14 mouse cellular contexts compared by ENCODE assay signal in the genomic region with DNA sequence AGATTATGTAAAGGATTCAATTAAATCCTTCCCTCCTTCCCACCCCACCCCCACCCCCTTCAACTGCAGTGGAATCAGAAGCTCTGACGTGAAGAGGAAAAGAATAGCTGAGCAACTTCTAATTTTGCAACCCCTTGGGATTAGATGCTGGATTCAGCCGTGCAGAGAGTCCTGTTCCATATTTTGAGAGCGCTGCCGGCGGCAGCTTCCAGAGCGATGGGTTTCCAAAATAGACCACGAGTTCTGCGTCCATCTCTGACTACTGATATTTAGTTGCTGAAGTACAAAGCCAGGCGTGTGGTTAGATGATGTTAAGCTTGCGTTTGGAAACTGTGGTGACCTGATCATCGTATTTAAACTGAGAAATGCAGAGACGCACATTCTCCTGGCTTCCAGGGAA. TPM values are rescaled to one million over a fixed set of nuclear protein-coding genes. Genes with fewer than 3 reads are reported as not detected.
DNase-seq lines count a peak whose midpoint lies in the region; ATAC-seq lines count a peak whose summit lies in the region.
"Had no signal": no experiment of that assay in that cellular context is flagged by ENCODE, and none has a peak within 500 bp of the region (broad histone marks: within the 10 kb centered on the region; RNA-seq: fewer than 3 reads in every experiment).

No protein-coding gene starts in this region.

- intact Hi-C loops in heart, postnatal 36 days (cut with DNase I) = loop anchor here (5.0 kb wide), 2 partner anchors 49 to 96 kb away; no protein-coding TSS in a partner anchor

- no peaks in the 10 kb centered on the region for H3K27me3 ChIP-seq in forebrain, embryonic 15.5 days
- H3K27me3 ChIP-seq in forebrain, embryonic 13.5 days = no peaks in the 10 kb centered on the region
- H3K27me3 ChIP-seq: limb, embryonic 13.5 days had no signal

- no peak for ATAC-seq in forebrain, embryonic 15.5 days (replicated peaks)
- ATAC-seq in forebrain, embryonic 13.5 days = no peak
- no peak for ATAC-seq in CD4-positive, CD25-positive, alpha-beta regulatory T cell, adult 4 months

- DNase-seq in right cerebral cortex, adult 2 months (ENCODE audit: low spot score in 2 of 2) = peak; percentile 50 to 59
- no peak for DNase-seq in right cerebral cortex, postnatal 14 days
- DNase-seq in heart, postnatal 36 days = peak; percentile 18 to 39
- DNase-seq in kidney, adult 18-20 months = no peak
- no peak for DNase-seq in spleen, postnatal 14 days (ENCODE audit: low spot score in 2 of 2)
- DNase-seq: cerebellum, adult 11-12 months; kidney, postnatal 25 days; lung, postnatal 10 days had no signal

- WGBS in forebrain, embryonic 15.5 days = 72% methylated on average over 12 of the region's 12 CpGs
- WGBS in forebrain, embryonic 13.5 days = 76% methylated on average over 12 of the region's 12 CpGs

- H3K9me3 ChIP-seq in forebrain, embryonic 15.5 days = no peaks in the 10 kb centered on the region
- no peaks in the 10 kb centered on the region for H3K9me3 ChIP-seq in forebrain, embryonic 13.5 days (replicated peaks)
- H3K9me3 ChIP-seq: G1E; limb, embryonic 13.5 days had no signal

- 0 out of 2 replicates have a peak overlapping the region, but pooled peaks have one; percentile 51 for H3K27ac ChIP-seq in forebrain, embryonic 15.5 days (replicated peaks)
- H3K27ac ChIP-seq in forebrain, embryonic 13.5 days = no peak overlapping the region
- H3K27ac ChIP-seq: limb, embryonic 13.5 days had no signal

- peaks cover 16% of the 10 kb centered on the region for H3K4me1 ChIP-seq in forebrain, embryonic 15.5 days
- H3K4me1 ChIP-seq in forebrain, embryonic 13.5 days = 0 out of 2 replicates have a peak, but pooled peaks cover 11% of the 10 kb centered on the region
- H3K4me1 ChIP-seq: limb, embryonic 13.5 days had no signal

- H3K4me3 ChIP-seq in forebrain, embryonic 15.5 days = no peak overlapping the region
- H3K4me3 ChIP-seq in forebrain, embryonic 13.5 days = no peak overlapping the region
- H3K4me3 ChIP-seq: limb, embryonic 13.5 days; myocyte had no signal

- H3K4me2 ChIP-seq in forebrain, embryonic 15.5 days (replicated peaks) = no peak overlapping the region
- no peak overlapping the region for H3K4me2 ChIP-seq in forebrain, embryonic 13.5 days
- H3K4me2 ChIP-seq: limb, embryonic 13.5 days had no signal

- H3K9ac ChIP-seq in forebrain, embryonic 15.5 days (replicated peaks) = no peak overlapping the region
- H3K9ac ChIP-seq in forebrain, embryonic 13.5 days = no peak overlapping the region
- H3K9ac ChIP-seq: limb, embryonic 13.5 days had no signal

- no peaks in the 10 kb centered on the region for H3K36me3 ChIP-seq in forebrain, embryonic 15.5 days
- no peaks in the 10 kb centered on the region for H3K36me3 ChIP-seq in forebrain, embryonic 13.5 days (ENCODE audit: poor library complexity, severe bottlenecking)
- H3K36me3 ChIP-seq: G1E; limb, embryonic 13.5 days had no signal

RNA-seq across cellular contexts. Expression of a gene that starts 22.1 kb away (rescaled TPM):
- 13.9 and 16.8 TPM in 2 replicates for polyA plus RNA-seq in forebrain, embryonic 15.5 days (2015; fragmentation: Nextera tagmentation; extraction: Ambion mirVana)
- polyA plus RNA-seq in forebrain, embryonic 13.5 days (2015; fragmentation: Nextera tagmentation; extraction: Ambion mirVana) = 10.8 and 11.8 TPM in 2 replicates
- total RNA-seq in heart, postnatal 36 days (2021) = 100 to 1,000 TPM; 141 to 147 TPM
- under 1 TPM; 0.30 to 0.32 TPM for polyA plus RNA-seq in CD4-positive, CD25-positive, alpha-beta regulatory T cell, adult 4 months (2017; shearing (Covaris generic))
- polyA plus RNA-seq: G1E had no signal

Comparison
In these comparisons a context has a peak if more than half of its experiments do, and no peak if none do; other contexts are left out.
1. DNase-seq: peak in right cerebral cortex, adult 2 months (2 of 2) and heart, postnatal 36 days (2 of 2); none in right cerebral cortex, postnatal 14 days (single experiment), kidney, adult 18-20 months (single experiment) and spleen, postnatal 14 days (0 of 2).